Mouse (Mus musculus): ENCODE data around the gene Emd. TPM values are rescaled to one million over a fixed set of nuclear protein-coding genes. Genes with fewer than 3 reads are reported as not detected.
"Not testable (repeated sequence)": the region's sequence is repeated elsewhere in the genome, so short reads cannot be mapped to it uniquely, and the experiment has no call there.

Gene Emd
- 22.5 and 23.1 TPM in 2 replicates for polyA plus RNA-seq (2015; fragmentation: Nextera tagmentation; extraction: Ambion mirVana)

DNA sequence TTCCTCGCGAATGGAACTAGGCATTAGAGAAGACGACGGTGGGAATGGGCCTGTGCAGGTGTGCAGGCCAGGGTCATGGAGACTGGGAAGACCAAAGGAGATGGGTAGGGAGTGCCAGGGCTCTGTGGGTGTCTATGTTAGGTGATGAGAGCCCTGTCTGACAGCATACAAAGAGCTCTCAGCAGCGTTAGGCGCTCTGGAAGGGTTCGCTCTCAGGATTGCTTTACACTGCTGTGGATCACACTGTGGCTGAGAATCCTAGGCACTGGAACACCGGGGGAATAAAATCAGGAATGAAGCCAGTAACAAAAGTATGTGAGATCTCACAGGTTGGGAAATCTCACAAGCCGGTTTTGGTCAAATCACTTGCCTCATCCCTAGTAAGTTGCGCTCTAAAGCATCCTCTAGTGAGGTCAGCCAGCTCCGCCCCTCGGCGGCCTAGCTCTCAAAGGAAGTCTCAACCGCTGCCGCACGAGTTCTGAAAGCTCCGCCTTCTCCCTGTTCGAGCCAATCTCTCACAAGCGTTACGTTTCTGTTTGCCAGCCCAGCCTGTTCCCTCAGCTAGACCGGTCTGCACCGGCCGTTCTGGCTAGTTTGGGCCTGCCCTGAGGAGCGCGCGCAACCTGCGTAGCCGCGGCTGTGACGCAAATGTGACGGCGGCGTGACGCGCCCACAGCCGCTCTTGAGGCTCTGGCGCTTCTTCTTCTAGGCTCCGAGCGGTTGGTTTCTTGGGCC, at the start of gene Emd:
Gene Emd (plus strand): TSS at position 535 of the 735 bp plus-strand sequence.
- peak within 1 kb of the TSS; percentile 74 for H3K9ac ChIP-seq
- H3K36me3 ChIP-seq (ENCODE audit: poor library complexity, severe bottlenecking), result peaks cover 7% of the 10 kb centered on the region; the same call in 1 of the 2 replicates
- H3K4me2 ChIP-seq, result peak within 1 kb of the TSS; percentile 67
- H3K4me1 ChIP-seq, result peaks cover 8% of the 10 kb centered on the region
- peak within 1 kb of the TSS; percentile 56 for H3K4me3 ChIP-seq
- peak within 1 kb of the TSS; percentile 88 for H3K27ac ChIP-seq
- 27% methylated on average over 39 of the region's 39 CpGs for WGBS
- H3K9me3 ChIP-seq (replicated peaks), result no peaks in the 10 kb centered on the region
- ATAC-seq, result peak; percentile 97
- no peaks in the 10 kb centered on the region for H3K27me3 ChIP-seq

DNA sequence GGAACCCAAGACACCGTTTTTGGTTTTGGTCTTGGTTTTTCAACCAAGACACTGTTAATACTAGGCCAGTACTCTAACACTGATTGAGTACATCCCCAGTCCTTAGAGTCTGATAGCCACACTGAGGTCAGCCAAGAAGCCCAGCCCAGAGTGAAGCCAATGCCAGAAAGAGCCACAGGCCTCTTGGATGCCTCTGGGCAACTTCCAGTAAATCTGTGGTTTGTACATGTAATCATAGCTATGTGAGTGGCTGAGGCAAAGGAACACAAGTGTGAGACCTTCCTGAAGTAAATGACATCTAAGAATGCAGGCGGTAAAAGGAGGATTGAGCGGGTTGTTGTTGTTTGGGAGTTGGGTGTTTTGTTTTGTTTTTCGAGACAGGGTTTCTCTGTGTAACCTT, 36.0 kb upstream of the Emd start:
- no peaks in the 10 kb centered on the region for H3K27me3 ChIP-seq

DNA sequence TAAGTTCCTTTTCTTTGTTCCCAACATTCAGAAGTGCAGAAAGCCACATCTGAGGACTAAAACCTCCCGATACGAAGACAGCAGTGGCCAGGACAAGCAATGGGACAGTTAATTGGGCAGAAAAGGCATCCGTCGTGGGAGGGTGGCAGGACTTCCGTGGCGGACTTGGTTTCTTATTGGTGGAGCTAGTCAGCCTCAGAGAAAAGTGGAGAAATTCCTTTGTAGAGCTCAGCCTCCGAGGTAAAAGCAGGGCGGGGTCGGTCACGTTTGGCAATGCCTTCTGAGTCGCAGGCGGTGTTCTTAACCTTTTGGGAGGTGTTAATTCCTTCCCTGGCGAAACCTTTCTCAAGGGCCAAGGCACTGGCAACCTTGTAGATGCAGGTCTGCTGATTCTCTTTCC, 35.0 kb upstream of the Emd start:
- no peak overlapping the region for H3K9ac ChIP-seq
- H3K4me2 ChIP-seq, result no peak overlapping the region
- H3K9me3 ChIP-seq (replicated peaks), result no peaks in the 10 kb centered on the region
- no peak overlapping the region for H3K27ac ChIP-seq
- no peaks in the 10 kb centered on the region for H3K4me1 ChIP-seq
- ATAC-seq, result no peak
- peaks cover 22% of the 10 kb centered on the region for H3K36me3 ChIP-seq (ENCODE audit: poor library complexity, severe bottlenecking)
- no peak overlapping the region for H3K4me3 ChIP-seq
- 67% methylated on average over 13 of the region's 13 CpGs for WGBS
- H3K27me3 ChIP-seq, result no peaks in the 10 kb centered on the region

More for the DNA sequence above, 36.0 kb upstream of the Emd start:
- no peaks in the 10 kb centered on the region for H3K4me1 ChIP-seq
- H3K4me3 ChIP-seq, result no peak overlapping the region
- no peak overlapping the region for H3K9ac ChIP-seq
- ATAC-seq, result no peak
- H3K36me3 ChIP-seq (ENCODE audit: poor library complexity, severe bottlenecking), result peaks cover 13% of the 10 kb centered on the region
- H3K9me3 ChIP-seq (replicated peaks), result no peaks in the 10 kb centered on the region; the same call in 1 of the 2 replicates
- WGBS, result 91% methylated on average over 4 of the region's 4 CpGs
- H3K4me2 ChIP-seq, result no peak overlapping the region
- H3K27ac ChIP-seq, result no peak overlapping the region

DNA sequence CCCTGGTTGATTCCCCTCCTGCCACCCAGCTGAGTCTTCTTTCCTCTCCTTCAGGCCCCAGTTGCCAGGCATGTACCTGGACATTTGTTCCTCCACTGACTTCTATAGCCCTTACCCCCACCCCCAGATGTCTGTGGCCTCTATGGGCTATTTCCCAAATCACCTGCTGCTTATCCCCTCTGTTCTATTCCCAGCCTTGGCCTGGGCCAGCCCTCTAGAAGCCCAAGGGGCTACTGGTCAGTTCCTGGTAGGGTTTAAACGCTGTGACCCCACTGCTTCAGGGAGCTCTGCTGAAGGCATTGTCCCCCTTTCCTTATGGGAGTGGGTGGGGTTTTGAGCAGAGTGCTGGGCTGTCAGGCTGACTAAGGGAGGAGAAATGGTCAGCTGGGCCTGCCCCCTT, 34.4 kb upstream of the Emd start:
- ATAC-seq, result 0 out of 2 replicates have a peak, but pooled peaks have one; percentile 10
- WGBS, result 46% methylated on average over 1 of the region's 1 CpGs

DNA sequence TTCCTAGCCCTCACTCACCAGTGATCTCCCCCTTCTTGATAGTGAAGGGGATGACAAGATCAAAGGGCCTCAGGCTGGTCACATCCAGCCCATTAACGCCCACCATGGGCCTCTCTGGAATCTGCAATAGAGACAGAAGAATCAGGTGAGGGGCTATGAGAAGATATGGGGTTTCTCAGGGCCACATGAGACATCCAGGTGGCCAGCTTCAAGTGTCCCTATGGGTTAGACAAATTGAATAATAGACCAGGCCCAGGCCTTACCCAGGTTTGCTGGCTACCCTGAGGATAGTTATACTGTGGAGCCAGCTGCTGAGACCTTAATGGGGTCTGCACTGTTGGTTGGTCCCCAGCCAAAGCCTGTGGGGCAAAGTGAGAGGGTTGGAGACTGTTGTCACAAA, 24.4 kb upstream of the Emd start:
- Histone ChIP-seq H3K4me3 (no peak overlapping the region), H3K4me2 (no peak overlapping the region), H3K36me3 (ENCODE audit: poor library complexity, severe bottlenecking) (peaks cover 100% of the 10 kb centered on the region), H3K9ac (no peak overlapping the region), H3K27ac (no peak overlapping the region), H3K9me3 (replicated peaks) (no peaks in the 10 kb centered on the region), H3K4me1 (no peaks in the 10 kb centered on the region), H3K27me3 (no peaks in the 10 kb centered on the region)
- ATAC-seq, result no peak
- WGBS, result 76% methylated on average over 1 of the region's 1 CpGs

More for the DNA sequence above, 34.4 kb upstream of the Emd start:
- H3K27ac ChIP-seq; H3K4me3 ChIP-seq; H3K4me2 ChIP-seq; H3K9ac ChIP-seq; H3K9me3 ChIP-seq (replicated peaks); H3K4me1 ChIP-seq; H3K27me3 ChIP-seq: not testable (repeated sequence)
- H3K36me3 ChIP-seq (ENCODE audit: poor library complexity, severe bottlenecking), result peaks cover 28% of the 10 kb centered on the region

DNA sequence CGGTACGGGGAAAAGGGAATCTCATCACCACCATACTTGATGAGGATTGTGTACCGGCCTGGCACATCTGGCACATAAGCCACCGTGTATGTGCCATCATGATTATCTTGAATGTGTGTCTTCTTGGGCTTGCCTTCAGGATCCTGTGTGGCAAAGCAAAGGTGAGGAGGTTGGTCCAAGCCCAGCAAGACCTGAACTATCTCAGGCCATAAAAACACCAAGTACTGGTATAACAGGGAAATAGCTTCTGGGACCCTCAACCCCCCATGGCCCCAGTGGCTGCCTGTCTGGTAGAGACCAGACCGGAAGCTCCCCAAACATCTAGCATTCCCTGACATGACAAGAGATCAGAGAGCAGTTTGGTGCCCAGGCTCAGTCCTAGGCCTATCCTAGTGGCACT, 21.3 kb upstream of the Emd start:
- H3K4me1 ChIP-seq, result no peaks in the 10 kb centered on the region
- no peak overlapping the region for H3K4me2 ChIP-seq
- no peaks in the 10 kb centered on the region for H3K9me3 ChIP-seq (replicated peaks)
- peaks cover 96% of the 10 kb centered on the region for H3K36me3 ChIP-seq (ENCODE audit: poor library complexity, severe bottlenecking)
- H3K27ac ChIP-seq, result no peak overlapping the region
- no peak overlapping the region for H3K4me3 ChIP-seq
- H3K9ac ChIP-seq, result no peak overlapping the region
- no peak for ATAC-seq
- WGBS, result 96% methylated on average over 5 of the region's 5 CpGs
- no peaks in the 10 kb centered on the region for H3K27me3 ChIP-seq

DNA sequence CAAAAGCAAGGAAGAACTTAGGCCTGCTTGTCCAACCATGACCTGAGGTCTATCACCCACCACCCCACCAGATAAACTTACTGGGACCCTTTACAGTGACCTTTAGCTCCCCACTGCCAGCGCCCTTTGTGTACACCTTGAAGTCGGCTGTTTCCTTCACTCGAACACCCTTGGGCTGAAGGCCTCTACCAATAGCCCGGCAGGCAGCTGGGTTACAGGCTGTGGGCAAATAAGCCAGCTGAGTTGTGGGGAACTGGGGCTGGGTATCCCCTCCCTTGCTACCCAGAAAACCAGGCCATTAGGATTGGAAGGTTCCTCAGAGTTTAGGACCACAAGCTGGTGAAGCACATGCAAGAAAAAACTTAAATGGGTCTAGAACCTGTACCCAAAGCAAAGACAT, 14.2 kb upstream of the Emd start:
- H3K4me2 ChIP-seq, result no peak overlapping the region
- H3K9me3 ChIP-seq (replicated peaks), result no peaks in the 10 kb centered on the region
- peaks cover 12% of the 10 kb centered on the region for H3K4me1 ChIP-seq
- WGBS, result 89% methylated on average over 4 of the region's 4 CpGs
- H3K27me3 ChIP-seq, result no peaks in the 10 kb centered on the region
- no peak for ATAC-seq
- H3K9ac ChIP-seq, result no peak overlapping the region
- no peak overlapping the region for H3K4me3 ChIP-seq
- H3K27ac ChIP-seq, result no peak overlapping the region
- peaks cover 74% of the 10 kb centered on the region for H3K36me3 ChIP-seq (ENCODE audit: poor library complexity, severe bottlenecking)

DNA sequence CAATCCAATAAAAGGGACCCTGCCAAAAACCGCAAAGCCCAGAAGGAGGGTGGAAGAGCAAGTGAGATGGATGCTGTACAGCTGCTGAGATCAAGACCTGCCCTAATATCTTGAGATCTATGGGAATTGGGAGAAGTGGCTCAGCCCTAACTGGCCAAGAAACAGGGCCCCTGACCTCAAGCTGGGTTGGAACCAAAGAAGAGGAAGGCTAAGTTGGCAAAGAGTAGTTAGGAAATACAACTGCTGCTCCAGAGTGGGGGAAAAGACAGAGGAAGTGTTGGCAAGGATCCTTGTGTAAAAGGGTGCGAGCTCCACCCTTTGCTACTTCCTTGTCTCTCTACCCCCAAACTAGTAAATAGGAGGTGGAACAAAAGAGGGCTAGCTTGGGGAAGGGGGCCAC, 11.1 kb upstream of the Emd start:
- Histone ChIP-seq H3K36me3 (ENCODE audit: poor library complexity, severe bottlenecking) (peaks cover 47% of the 10 kb centered on the region), H3K27ac (0 out of 2 replicates have a peak overlapping the region, but pooled peaks have one; percentile 6), H3K4me3 (peak overlapping the region; percentile 58), H3K4me1 (peaks cover 12% of the 10 kb centered on the region), H3K4me2 (peak overlapping the region; percentile 69), H3K9me3 (replicated peaks) (no peaks in the 10 kb centered on the region), H3K9ac (peak overlapping the region; percentile 80), H3K27me3 (no peaks in the 10 kb centered on the region)
- ATAC-seq, result no peak
- WGBS, result 78% methylated on average over 2 of the region's 2 CpGs

DNA sequence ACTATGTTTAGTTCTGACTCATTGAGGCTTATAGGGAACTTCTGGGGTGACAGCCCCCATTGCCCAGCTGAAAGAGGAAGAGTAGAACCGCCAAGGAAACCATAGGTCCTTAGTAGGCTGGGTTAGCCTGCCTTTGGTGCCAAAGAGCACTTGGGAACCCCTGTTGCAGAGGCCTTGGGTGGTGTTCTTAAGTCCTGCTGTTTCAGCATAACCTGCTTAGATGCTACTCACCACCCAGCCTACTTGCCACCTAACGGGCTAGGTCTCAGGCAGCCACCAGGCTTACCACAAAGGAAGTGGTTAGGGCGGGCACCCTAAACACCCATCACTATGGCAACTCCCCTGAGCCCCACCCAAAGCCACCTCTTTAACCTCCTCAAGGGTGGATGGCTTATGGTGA, 10.7 kb upstream of the Emd start:
- Histone ChIP-seq H3K4me3 (peak overlapping the region; percentile 58), H3K4me1 (peaks cover 12% of the 10 kb centered on the region), H3K4me2 (peak overlapping the region; percentile 69), H3K36me3 (ENCODE audit: poor library complexity, severe bottlenecking) (peaks cover 43% of the 10 kb centered on the region), H3K27me3 (no peaks in the 10 kb centered on the region), H3K9ac (peak overlapping the region; percentile 80), H3K27ac (0 out of 2 replicates have a peak overlapping the region, but pooled peaks have one; percentile 6), H3K9me3 (replicated peaks) (no peaks in the 10 kb centered on the region)
- no peak for ATAC-seq
- WGBS, result 70% methylated on average over 3 of the region's 3 CpGs

DNA sequence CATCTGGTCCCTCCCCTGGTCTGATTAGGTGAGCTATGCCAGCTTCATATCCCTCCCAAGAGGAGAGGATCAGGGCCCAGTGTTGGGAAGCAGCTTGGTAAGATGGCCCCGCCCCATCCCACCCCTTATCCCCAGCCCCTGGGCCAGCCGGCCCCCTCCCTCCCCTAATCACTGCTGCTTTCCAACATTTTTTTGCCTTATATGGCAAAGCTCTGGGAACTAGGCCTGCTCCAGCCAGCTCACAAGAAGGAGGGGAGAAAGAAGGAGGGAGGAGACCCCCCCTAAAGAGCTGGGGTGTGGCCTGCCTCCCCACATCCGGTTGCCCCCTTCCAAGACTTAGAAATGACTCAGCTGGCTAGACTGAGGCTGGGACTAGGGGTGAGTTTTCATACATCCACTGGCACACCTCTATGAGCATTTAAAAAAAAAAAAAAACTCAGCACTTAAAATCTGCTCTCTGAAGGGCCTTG, 9.8 kb upstream of the Emd start:
- 11% methylated on average over 3 of the region's 3 CpGs for WGBS

DNA sequence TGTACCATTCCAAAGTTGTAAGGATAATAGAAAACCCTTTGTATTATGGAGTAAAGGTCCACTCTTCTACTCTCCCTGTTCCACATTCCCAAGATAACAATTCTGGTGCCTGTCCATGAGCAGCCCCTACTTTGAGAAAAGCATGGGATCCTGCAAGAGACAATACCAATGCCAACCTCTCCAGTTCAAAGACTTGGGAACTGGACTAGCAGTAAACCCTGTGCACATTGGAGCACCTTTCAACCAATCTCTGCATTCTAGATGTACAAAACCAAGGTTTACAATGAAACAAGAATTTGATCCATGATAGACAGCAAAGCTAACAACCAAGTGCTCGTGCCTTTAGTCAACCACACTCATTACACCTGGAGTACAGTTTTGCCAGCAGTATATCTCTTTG, 9.4 kb upstream of the Emd start:
- Histone ChIP-seq H3K9ac (peak overlapping the region; percentile 80), H3K4me2 (peak overlapping the region; percentile 69), H3K27ac (peak overlapping the region; percentile 91), H3K36me3 (ENCODE audit: poor library complexity, severe bottlenecking) (peaks cover 30% of the 10 kb centered on the region), H3K9me3 (replicated peaks) (no peaks in the 10 kb centered on the region), H3K4me3 (peak overlapping the region; percentile 58), H3K4me1 (peaks cover 19% of the 10 kb centered on the region), H3K27me3 (no peaks in the 10 kb centered on the region)
- no peak for ATAC-seq
- WGBS, result 36% methylated on average over 1 of the region's 1 CpGs

More for the DNA sequence above, 9.8 kb upstream of the Emd start:
- Histone ChIP-seq H3K36me3 (ENCODE audit: poor library complexity, severe bottlenecking) (peaks cover 34% of the 10 kb centered on the region), H3K27ac (peak overlapping the region; percentile 91), H3K4me3 (peak overlapping the region; percentile 58), H3K9ac (peak overlapping the region; percentile 80), H3K4me2 (peak overlapping the region; percentile 69), H3K9me3 (replicated peaks) (no peaks in the 10 kb centered on the region), H3K27me3 (no peaks in the 10 kb centered on the region), H3K4me1 (peaks cover 19% of the 10 kb centered on the region)
- ATAC-seq, result peak; percentile 36

DNA sequence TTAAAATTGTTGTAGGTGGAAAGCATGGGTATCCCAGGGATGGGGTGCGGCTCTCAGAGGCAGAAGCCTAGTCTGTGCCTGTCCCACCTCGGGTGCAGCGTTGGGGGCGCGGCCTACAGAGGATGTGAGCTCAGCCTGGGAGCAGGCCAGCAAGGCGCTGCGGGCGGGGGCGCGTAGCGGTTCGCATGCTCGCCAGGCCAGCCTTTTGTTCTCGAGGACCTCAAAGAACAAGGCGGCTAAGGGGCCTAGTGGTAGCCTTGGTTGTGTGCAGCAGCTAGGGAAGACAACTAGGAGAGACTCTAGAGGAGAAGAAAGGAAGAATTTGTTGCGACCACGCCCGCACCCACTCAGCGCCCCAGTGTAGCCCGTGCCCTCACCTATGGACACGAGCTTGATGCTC, 8.8 kb upstream of the Emd start:
- H3K27ac ChIP-seq, result peak overlapping the region; percentile 91
- peaks cover 24% of the 10 kb centered on the region for H3K36me3 ChIP-seq (ENCODE audit: poor library complexity, severe bottlenecking)
- peak overlapping the region; percentile 58 for H3K4me3 ChIP-seq
- peak overlapping the region; percentile 80 for H3K9ac ChIP-seq
- H3K27me3 ChIP-seq, result no peaks in the 10 kb centered on the region
- 21% methylated on average over 15 of the region's 21 CpGs for WGBS
- no peaks in the 10 kb centered on the region for H3K9me3 ChIP-seq (replicated peaks)
- peaks cover 19% of the 10 kb centered on the region for H3K4me1 ChIP-seq
- H3K4me2 ChIP-seq, result peak overlapping the region; percentile 69
- ATAC-seq, result peak; percentile 52

Measured in forebrain, embryonic 13.5 days (tissue).